Mouse (Mus musculus) stomach, postnatal 0 days (tissue): ENCODE measurements around the gene Map3k20. TPM values are rescaled to one million over a fixed set of nuclear protein-coding genes. Genes with fewer than 3 reads are reported as not detected.
A peak's percentile ranks its signal among the peaks of the same experiment; 100 is the strongest.

Source experiments
- ATAC-seq: fragments of 200-750 bp; cut with Nextera tagmentation; 2 replicates; pipeline ENCODE4 v1.8.0; 2017; ENCODE audit not compliant: low FRiP score, low TSS enrichment
- DNase-seq: peaks from one replicate; pipeline ENCODE4 v3.0.0-alpha.2; 2016; ENCODE audit warnings: low spot score
- H3K27ac ChIP-seq: fragments of 300-500 bp; sonication (generic); replicated peaks from 2 replicates; pipeline ENCODE4 v1.5.1; 2014; ENCODE audit warnings: mild to moderate bottlenecking, control low read depth
- H3K27me3 ChIP-seq: fragments of 300-500 bp; sonication (generic); 2 replicates; pipeline ENCODE4 v1.6.1; 2014; ENCODE audit warnings: low read length; ENCODE audit not compliant: control insufficient read depth, insufficient read depth
- H3K36me3 ChIP-seq: fragments of 300-500 bp; sonication (generic); 2 replicates; pipeline ENCODE4 v1.6.1; 2014; ENCODE audit warnings: low read length, mixed read lengths; ENCODE audit not compliant: control insufficient read depth, insufficient read depth
- H3K4me1 ChIP-seq: fragments of 300-500 bp; sonication (generic); replicated peaks from 2 replicates; pipeline ENCODE4 v1.6.1; 2014; ENCODE audit warnings: antibody characterized with exemption; ENCODE audit not compliant: control insufficient read depth, insufficient read depth
- H3K4me2 ChIP-seq: fragments of 300-500 bp; sonication (generic); replicated peaks from 2 replicates; pipeline ENCODE4 v1.6.1; 2014; ENCODE audit warnings: low read depth, mild to moderate bottlenecking, control low read depth, moderate library complexity
- H3K4me3 ChIP-seq: fragments of 300-500 bp; sonication (generic); 2 replicates; pipeline ENCODE4 v1.5.1; 2014; ENCODE audit warnings: low read depth, low read length, control low read depth
- H3K9ac ChIP-seq: fragments of 300-500 bp; sonication (generic); 2 replicates; pipeline ENCODE4 v1.6.1; 2014; ENCODE audit warnings: mild to moderate bottlenecking, low read length, control low read depth, mixed read lengths
- H3K9me3 ChIP-seq: fragments of 300-500 bp; sonication (generic); 2 replicates; pipeline ENCODE4 v1.6.1; 2016; ENCODE audit warnings: low read length; ENCODE audit not compliant: control insufficient read depth
- CTCF ChIP-seq: IDR thresholded peaks from 2 replicates; pipeline ENCODE4 v1.5.1; 2016; ENCODE audit warnings: antibody characterized with exemption, low read depth, mild to moderate bottlenecking, moderate library complexity
- EP300 ChIP-seq: optimal IDR thresholded peaks from 2 replicates; pipeline ENCODE3; 2016; ENCODE audit warnings: antibody characterized with exemption
- WGBS: fragments of 180-500 bp; shearing (Covaris S2); extraction: QIAGEN DNeasy Blood & Tissue Kit; methylation state at CpG from one replicate; pipeline ENCODE4 v1.1.7; 2014; 5-methylcytosine and 5-hydroxymethylcytosine counted together
- polyA plus RNA-seq: library from polyadenylated mRNA; unstranded; fragments of >200 nt; fragmentation: Nextera tagmentation; extraction: Ambion mirVana; gene quantifications from 2 replicates; pipeline ENCODE4 v1.2.1, GENCODE M21; 2015

Map3k20 gene
- polyA plus RNA-seq, 1 experiment from 2014 or later = 17.0 TPM

DNA sequence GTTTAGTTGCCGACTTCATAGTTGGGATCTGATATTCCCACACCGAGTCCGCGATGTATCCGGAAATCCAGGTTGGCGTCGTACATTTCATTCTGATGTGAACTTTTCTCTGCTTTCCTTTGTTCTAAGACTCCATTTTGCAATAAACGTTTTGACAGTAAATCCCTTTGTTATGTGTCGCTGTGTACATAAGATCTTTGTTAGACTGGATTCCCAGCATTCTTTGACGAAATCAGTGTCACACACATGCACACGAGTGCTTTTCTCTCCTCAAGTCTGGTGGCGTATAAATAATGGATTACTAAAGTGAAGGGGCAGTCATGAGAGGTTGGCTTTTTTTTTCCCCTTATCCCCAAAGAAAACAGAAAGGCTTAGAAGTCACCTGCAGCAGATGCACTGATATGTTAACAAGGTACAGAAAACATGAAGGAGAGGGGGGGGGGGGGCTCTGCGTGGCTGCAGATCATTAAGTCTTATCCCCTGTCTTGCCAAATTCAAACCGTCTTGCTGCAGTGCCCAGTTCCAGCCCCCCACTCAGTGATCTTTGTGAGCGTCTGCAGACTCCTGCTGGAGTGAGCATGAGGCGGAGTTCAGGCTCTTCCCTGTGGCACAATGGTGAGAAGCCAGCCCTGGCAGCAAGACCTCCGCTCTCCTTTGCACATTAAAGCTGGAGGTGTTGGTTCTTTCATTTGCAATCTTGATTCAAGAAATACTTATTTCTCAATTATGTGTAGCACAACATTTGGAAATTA lies 122.1 kb downstream of the Map3k20 start:
- Histone ChIP-seq H3K27ac (no peak overlapping the region), H3K9me3 (no peaks in the 10 kb centered on the region), H3K9ac (no peak overlapping the region), H3K27me3 (no peaks in the 10 kb centered on the region), H3K36me3 (no peaks in the 10 kb centered on the region), H3K4me3 (no peak overlapping the region), H3K4me2 (no peak overlapping the region), H3K4me1 (no peaks in the 10 kb centered on the region)
- no peak for DNase-seq
- TF ChIP-seq EP300 (peak; percentile 33), CTCF (no peak)
- ATAC-seq = no peak
- 59% methylated on average over 17 of the region's 17 CpGs for WGBS

DNA sequence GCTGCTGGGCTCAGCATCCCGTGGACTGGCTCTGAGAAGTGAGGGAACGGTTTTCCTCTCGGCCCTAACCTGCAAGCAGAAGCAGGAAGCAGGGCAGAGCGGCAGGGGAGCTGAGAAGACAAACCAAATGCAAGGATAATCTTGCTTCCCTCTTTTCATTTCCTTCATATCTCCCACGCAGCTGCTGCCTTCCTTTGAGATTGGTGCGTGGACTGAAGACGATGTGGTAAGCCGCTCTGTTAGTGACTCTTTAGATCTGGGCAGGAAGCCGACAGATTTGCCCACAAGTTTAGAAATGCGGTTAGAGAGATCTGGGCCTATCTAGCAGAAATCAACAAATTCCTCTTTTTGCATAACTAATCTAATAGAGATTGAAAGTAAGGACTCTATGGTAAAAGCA lies 124.5 kb downstream of the Map3k20 start:
- Histone ChIP-seq H3K9ac (no peak overlapping the region), H3K4me1 (no peaks in the 10 kb centered on the region), H3K4me2 (no peak overlapping the region), H3K4me3 (no peak overlapping the region), H3K36me3 (peaks cover 2% of the 10 kb centered on the region; the same call in 1 of the 2 replicates), H3K27me3 (no peaks in the 10 kb centered on the region), H3K27ac (no peak overlapping the region), H3K9me3 (no peaks in the 10 kb centered on the region)
- WGBS = 82% methylated on average over 10 of the region's 10 CpGs
- DNase-seq (no peak), ATAC-seq (no peak)
- TF ChIP-seq EP300 (no peak), CTCF (no peak)

- no peak for ATAC-seq
- Histone ChIP-seq H3K4me3 (no peak overlapping the region), H3K4me1 (no peaks in the 10 kb centered on the region), H3K27me3 (no peaks in the 10 kb centered on the region), H3K27ac (no peak overlapping the region), H3K9me3 (no peaks in the 10 kb centered on the region), H3K36me3 (peaks cover 2% of the 10 kb centered on the region; the same call in 1 of the 2 replicates), H3K9ac (no peak overlapping the region), H3K4me2 (no peak overlapping the region)
- no peak for DNase-seq
- WGBS = 80% methylated on average over 4 of the region's 4 CpGs
- TF ChIP-seq EP300 (no peak), CTCF (no peak)
These were observed 126.8 kb downstream of the Map3k20 start for GRCm38 (mm10) chr2:72412266-72412665.

DNA sequence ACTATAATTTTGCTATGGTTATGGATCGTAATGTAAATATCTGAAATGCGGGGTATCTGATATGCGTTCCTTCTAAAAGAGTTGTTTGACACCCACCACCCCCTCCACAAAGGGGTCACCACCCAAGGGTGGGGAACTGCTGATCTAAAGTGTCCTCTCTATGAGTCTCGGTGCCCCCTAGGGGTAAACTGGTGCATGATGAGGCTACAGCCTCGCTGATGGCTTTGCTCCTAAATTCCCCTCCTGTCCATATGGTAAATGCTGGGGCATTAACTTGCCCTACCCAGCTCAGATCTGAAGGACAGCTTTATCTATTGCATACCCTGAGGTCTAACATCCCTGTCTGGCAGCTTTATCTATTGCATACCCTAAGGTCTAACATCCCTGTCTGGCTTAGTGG lies 130.0 kb downstream of the Map3k20 start:
- Histone ChIP-seq H3K4me3 (no peak overlapping the region), H3K9me3 (no peaks in the 10 kb centered on the region), H3K27ac (no peak overlapping the region), H3K4me2 (no peak overlapping the region), H3K9ac (no peak overlapping the region), H3K36me3 (peaks cover 2% of the 10 kb centered on the region; the same call in 1 of the 2 replicates), H3K4me1 (no peaks in the 10 kb centered on the region), H3K27me3 (no peaks in the 10 kb centered on the region)
- ATAC-seq (no peak), DNase-seq (no peak)
- TF ChIP-seq CTCF = peak; percentile 54
- no peak for TF ChIP-seq EP300
- 84% methylated on average over 5 of the region's 5 CpGs for WGBS

DNA sequence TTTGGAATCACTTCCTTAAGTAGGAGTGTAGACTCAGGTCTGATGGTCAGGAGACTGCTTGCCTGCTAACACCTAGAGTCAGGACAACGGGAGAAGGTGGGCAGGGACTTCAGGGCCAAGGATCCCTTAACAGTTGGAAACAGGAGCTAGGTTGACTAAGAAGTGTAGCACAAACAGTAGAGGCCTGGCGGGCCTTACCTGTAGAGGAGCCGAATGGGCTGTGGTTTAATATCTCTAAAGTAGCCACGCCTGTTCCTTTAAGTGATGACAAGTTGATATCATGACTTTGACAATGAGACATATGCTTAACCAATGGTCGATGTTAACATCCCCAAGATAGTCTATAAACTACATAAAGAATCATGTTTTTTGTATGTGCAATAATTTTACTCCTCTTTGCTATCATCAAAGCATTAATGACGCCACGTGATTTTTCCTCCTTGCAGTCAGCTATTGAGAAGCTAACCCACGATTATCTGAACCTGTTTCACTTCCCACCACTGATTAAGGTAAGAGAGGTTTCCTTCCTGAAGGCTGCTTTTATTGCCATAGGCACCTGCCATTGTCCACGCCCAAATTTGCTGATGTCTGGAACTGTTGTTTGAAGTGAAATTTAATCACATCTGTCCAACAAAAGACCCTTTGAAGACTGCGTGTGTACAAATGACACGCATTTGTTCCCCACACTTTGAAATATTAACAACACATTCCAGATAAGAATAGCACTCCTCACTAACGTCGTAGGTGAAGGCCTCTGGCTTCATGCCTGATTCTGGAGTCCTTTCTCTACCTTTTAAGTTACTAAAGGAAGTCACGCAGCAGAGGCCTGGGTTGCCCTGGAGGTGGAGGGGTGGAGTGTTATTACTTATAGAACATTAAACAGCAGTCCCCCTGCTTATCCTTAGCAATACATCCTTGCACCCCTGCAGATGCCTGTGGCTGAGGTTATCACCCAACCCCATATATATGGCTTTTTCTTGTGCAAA lies 131.0 kb downstream of the Map3k20 start:
- WGBS = 45% methylated on average over 14 of the region's 14 CpGs
- peak; percentile 81 for ATAC-seq
- Histone ChIP-seq H3K9me3 (no peaks in the 10 kb centered on the region), H3K4me3 (no peak overlapping the region), H3K27ac (no peak overlapping the region), H3K27me3 (no peaks in the 10 kb centered on the region), H3K4me1 (no peaks in the 10 kb centered on the region), H3K9ac (no peak overlapping the region), H3K4me2 (no peak overlapping the region), H3K36me3 (peaks cover 2% of the 10 kb centered on the region; the same call in 1 of the 2 replicates)
- DNase-seq = peak; percentile 57
- no peak for TF ChIP-seq EP300
- TF ChIP-seq CTCF = no peak

DNA sequence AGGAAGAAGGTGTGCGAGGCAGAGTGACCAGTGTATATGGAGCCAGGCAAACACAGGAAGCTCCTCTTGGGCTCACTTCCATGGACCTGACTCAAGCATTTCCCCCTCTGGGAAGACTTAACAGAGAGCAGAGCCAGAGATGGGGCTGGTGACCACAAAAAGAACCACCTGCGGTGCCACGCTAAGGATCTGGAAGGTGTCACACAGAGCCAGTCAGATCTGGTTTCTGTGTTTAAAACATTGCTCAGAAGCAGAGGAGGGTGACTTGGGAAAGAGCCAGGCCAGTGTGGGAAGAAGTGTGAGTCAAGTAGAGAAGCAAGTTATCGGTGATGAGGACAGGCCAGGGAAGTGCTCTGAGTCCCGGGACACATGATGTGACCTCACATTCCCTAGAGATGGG lies 135.1 kb downstream of the Map3k20 start:
- H3K4me2 ChIP-seq = no peak overlapping the region
- H3K4me1 ChIP-seq = no peaks in the 10 kb centered on the region
- no peaks in the 10 kb centered on the region for H3K9me3 ChIP-seq
- ATAC-seq (no peak), DNase-seq (no peak)
- 76% methylated on average over 5 of the region's 5 CpGs for WGBS
- H3K9ac ChIP-seq = no peak overlapping the region
- peaks cover 3% of the 10 kb centered on the region; the same call in 1 of the 2 replicates for H3K36me3 ChIP-seq
- H3K27me3 ChIP-seq = no peaks in the 10 kb centered on the region
- H3K4me3 ChIP-seq = no peak overlapping the region
- no peak for TF ChIP-seq CTCF
- H3K27ac ChIP-seq = no peak overlapping the region
